Mouse (Mus musculus) embryonic stem cell, embryonic (primary cell): ENCODE results near the gene Ntmt1.

Source experiments
- CTCF ChIA-PET, 4 experiments: fragments of 300-600 bp in 2 of 4; fragments of 350-600 bp in 2 of 4; sonication (Branson Sonifier 250); formaldehyde crosslinking; loops; one replicate each; lab custom pipeline; 2022; ENCODE audit warnings: inconsistent platforms in 2 of 4; lab: Charles Lee
- POLR2A ChIA-PET, 4 experiments: fragments of 300-600 bp in 2 of 4; fragments of 350-600 bp in 2 of 4; sonication (Branson Sonifier 250); formaldehyde crosslinking; loops; one replicate each; lab custom pipeline; 2022; ENCODE audit warnings: antibody characterized with exemption in 4 of 4, inconsistent platforms in 1 of 4; lab: Charles Lee

The Ntmt1 gene

GRCm38 (mm10) chr2:30800671-30801066 is 7.0 kb upstream of the Ntmt1 start:
- CTCF ChIA-PET, result interaction anchor here in 3 of 4 experiments (0.6 to 1.8 kb wide), 7 partner anchors 9 to 360 kb away, joined by 3 to 7 read pairs (median 4); no protein-coding TSS in a partner anchor
- POLR2A ChIA-PET, result interaction anchor here in 2 of 4 experiments (0.6 to 15.1 kb wide), 22 partner anchors 8 to 436 kb away, joined by 3 to 251 read pairs (median 5); partner anchors contain the start of genes Asb6 (in 2 of the 2), Ier5l (in 2 of the 2), Miga2 (in 1 of the 2) and Tor1b (in 1 of the 2)

DNA sequence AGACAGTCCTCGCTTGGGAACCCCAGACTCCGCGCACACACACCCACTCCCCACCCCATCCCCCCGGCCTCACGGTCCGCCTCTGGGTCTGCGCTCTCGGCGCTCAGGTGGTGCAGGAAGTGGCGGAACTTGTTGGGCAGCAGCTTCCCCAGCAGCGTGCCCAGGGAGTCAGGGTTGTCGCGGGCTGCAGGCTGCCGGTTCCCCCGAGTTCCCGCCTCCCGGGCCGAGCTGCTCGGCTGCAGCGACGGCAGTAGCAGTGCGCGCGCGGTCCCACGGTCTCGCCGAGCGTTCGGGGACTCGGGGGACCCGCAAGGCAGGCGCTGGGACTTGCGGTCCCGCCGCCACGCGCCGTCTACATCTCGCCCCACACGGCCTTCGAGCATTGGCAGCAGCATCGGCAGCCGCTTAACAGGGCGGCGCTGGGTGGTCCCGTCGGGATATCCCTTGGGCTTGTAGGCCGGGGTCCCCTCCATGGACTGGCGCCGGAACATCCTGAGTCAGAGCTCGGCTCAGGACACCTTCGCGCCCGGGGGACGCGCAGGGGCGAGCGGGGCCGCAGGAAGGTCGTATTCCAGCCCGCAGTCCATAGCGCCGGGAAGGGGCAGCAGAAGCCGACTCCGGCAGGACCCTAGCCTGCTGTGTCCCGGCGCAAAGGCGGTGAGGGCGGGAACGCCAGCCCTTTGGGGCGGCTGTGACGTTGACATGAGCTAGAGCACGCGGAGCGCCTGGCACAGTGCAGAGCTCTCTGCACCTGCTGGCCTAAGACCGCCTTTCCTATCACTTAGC is 6.4 kb upstream of the Ntmt1 start:
- ChIA-PET POLR2A (interaction anchor here (0.6 to 15.1 kb wide), 30 partner anchors 8 to 630 kb away, joined by 3 to 251 read pairs (median 4); partner anchors contain the start of genes Asb6 (in 2 of the 4), Ier5l (in 2 of the 4), Endog (in 1 of the 4) and Gpr107 (in 1 of the 4)), CTCF (interaction anchor here (0.6 to 1.8 kb wide), 8 partner anchors 9 to 360 kb away, joined by 3 to 7 read pairs (median 4); no protein-coding TSS in a partner anchor)

DNA sequence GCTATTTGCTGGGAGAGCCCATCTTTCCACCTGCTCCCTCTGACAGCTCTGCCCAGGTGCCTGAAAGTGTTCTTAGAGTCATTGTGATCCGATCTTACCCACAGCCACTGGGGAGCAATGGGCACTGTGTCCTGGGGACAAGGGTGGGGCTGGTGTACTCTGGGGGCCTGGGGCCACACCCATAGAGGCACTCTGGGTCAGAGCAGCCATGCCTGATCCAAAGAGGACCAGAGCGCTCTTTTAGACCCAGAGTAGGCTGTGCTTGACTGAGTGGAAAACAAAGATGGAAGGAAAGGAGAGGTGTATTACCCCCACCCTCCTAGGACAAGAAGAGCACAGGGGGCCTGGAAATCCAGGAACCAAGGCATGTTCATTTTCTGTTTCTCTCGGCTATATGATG is 4.0 kb upstream of the Ntmt1 start, which contains the start of gene 1700001O22Rik:
Gene 1700001O22Rik (minus strand): TSS at position 58 of the 400 bp plus-strand sequence.
- CTCF ChIA-PET, result interaction anchor here in 2 of 4 experiments (0.6 to 1.0 kb wide), 2 partner anchors 9 to 26 kb away, joined by 3 to 4 read pairs; no protein-coding TSS in a partner anchor
- POLR2A ChIA-PET, result interaction anchor here in 2 of 4 experiments (0.7 to 15.1 kb wide), 5 partner anchors 10 to 330 kb away, joined by 3 to 251 read pairs (median 67); partner anchors contain the start of genes Asb6 (in 2 of the 2) and Ier5l (in 1 of the 2)

DNA sequence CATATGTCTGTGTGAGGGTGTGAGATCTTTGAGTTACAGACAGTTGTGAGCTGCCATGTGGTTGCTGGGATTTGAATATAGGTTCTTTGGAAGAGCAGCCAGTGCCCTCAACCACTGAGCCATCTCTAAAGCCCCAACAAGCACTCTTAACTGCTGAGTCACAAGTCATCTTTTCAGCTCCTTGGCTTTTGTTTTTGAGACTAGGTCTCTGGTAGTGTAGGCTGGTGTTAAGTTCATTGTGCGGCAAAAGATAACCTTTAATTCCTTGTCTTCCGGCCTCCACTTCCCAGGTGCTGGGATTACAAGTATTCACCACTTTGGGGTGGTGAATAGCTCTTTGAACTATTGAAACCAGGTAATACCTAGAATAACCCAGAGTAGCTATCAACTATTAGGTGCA is 1.6 kb upstream of the Ntmt1 start:
- POLR2A ChIA-PET, result interaction anchor here (0.6 to 15.1 kb wide), 35 partner anchors 11 to 1978 kb away, joined by 3 to 251 read pairs (median 5); partner anchors contain the start of genes Ier5l (in 3 of the 4), Asb6 (in 2 of the 4), Cfap157 (in 1 of the 4) and Ptges (in 1 of the 4)
- CTCF ChIA-PET, result interaction anchor here (0.5 to 4.0 kb wide), 14 partner anchors 11 to 836 kb away, joined by 3 to 28 read pairs (median 6); partner anchors contain the start of gene Asb6 (in 1 of the 4)

GRCm38 (mm10) chr2:30807147-30807647 is 429 bp upstream of the Ntmt1 start:
- ChIA-PET POLR2A (interaction anchor here (0.6 to 15.1 kb wide), 128 partner anchors 8 to 760 kb away, joined by 3 to 251 read pairs (median 4); partner anchors contain the start of genes Crat (in 3 of the 4), Ier5l (in 3 of the 4), Ptpa (in 3 of the 4) and Asb6 (in 2 of the 4)), CTCF (interaction anchor here in 3 of 4 experiments (0.5 to 4.0 kb wide), 33 partner anchors 9 to 859 kb away, joined by 3 to 28 read pairs (median 4); partner anchors contain the start of genes Ptges (in 2 of the 3), Asb6 (in 1 of the 3) and Ier5l (in 1 of the 3))

DNA sequence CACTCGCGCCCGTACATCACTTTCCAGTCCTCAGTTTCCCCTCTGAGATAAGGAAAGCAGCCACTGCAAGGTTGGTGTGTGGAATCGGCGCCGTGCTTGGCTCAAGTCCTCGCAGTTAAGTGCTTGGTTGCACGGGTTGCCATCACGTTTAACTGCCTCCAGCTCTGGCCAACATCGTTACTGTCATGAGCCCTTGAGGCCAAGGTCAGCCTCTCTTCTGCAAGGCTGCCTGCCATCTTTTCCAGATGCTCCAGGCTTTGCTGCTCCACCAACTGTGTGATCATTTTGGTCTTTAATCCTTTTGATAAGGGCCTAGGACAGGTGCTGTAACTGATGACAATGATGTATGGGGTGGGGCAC is 650 bp downstream of the Ntmt1 start:
- CTCF ChIA-PET, result interaction anchor here (0.5 to 4.0 kb wide), 22 partner anchors 8 to 372 kb away, joined by 3 to 28 read pairs (median 6); partner anchors contain the start of genes Ptges (in 2 of the 4), Asb6 (in 1 of the 4) and Ier5l (in 1 of the 4)
- POLR2A ChIA-PET, result interaction anchor here (0.6 to 15.1 kb wide), 77 partner anchors 8 to 761 kb away, joined by 3 to 251 read pairs (median 5); partner anchors contain the start of genes Ier5l (in 3 of the 4), Asb6 (in 2 of the 4), Crat (in 2 of the 4) and Cstad (in 2 of the 4)

GRCm38 (mm10) chr2:30809503-30809902 is 1.9 kb downstream of the Ntmt1 start:
- CTCF ChIA-PET, result interaction anchor here in 1 of 4 experiments (0.6 kb wide), 1 partner anchor 1828 kb away, joined by 5 read pairs; no protein-coding TSS in a partner anchor
- POLR2A ChIA-PET, result interaction anchor here (0.6 to 15.1 kb wide), 11 partner anchors 13 to 393 kb away, joined by 3 to 251 read pairs (median 4); partner anchors contain the start of genes Asb6 (in 2 of the 4), Crat (in 1 of the 4), Ptpa (in 1 of the 4) and Tor1b (in 1 of the 4)

- CTCF ChIA-PET, result interaction anchor here in 1 of 4 experiments (0.7 kb wide), 1 partner anchor 14 kb away, joined by 4 read pairs; no protein-coding TSS in a partner anchor
- POLR2A ChIA-PET, result interaction anchor here in 3 of 4 experiments (0.9 to 15.1 kb wide), 5 partner anchors 10 to 335 kb away, joined by 3 to 251 read pairs (median 4); partner anchors contain the start of gene Asb6 (in 2 of the 3)
Measured at GRCm38 (mm10) chr2:30810573-30810972, 2.9 kb downstream of the Ntmt1 start.

DNA sequence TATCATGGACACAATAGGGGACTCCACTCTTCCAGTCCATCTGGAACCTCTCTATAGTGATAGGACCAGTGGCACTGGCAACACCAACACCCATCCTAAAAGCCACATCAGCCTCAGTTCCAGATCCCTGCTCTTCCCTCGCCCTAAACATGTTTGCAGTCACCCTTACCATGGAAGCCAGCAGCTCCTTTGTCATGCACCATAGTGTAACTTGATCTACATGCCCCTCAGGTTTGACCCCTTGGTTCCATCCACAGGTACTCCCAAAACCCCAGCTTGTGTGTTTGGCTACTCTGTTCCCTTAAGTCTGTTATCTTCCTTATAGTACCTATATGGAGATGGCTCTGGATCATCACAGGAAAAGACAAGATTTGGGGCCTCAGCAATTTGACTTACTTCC is 8.8 kb downstream of the Ntmt1 start:
- ChIA-PET CTCF (interaction anchor here in 3 of 4 experiments (0.5 to 1.4 kb wide), 4 partner anchors 9 to 346 kb away, joined by 3 to 5 read pairs (median 4); partner anchors contain the start of gene Ntmt1 (in 1 of the 3)), POLR2A (interaction anchor here in 3 of 4 experiments (0.5 to 17.5 kb wide), 9 partner anchors 9 to 342 kb away, joined by 3 to 251 read pairs (median 4); partner anchors contain the start of genes Ntmt1 (in 3 of the 3), 1700001O22Rik (in 2 of the 3) and Ier5l (in 1 of the 3))

- POLR2A ChIA-PET, result interaction anchor here in 2 of 4 experiments (0.8 to 17.5 kb wide), 4 partner anchors 9 to 15 kb away, joined by 3 to 251 read pairs (median 114); partner anchors contain the start of genes 1700001O22Rik (in 2 of the 2) and Ntmt1 (in 2 of the 2)
Measured at GRCm38 (mm10) chr2:30819873-30820272, 12.2 kb downstream of the Ntmt1 start.

DNA sequence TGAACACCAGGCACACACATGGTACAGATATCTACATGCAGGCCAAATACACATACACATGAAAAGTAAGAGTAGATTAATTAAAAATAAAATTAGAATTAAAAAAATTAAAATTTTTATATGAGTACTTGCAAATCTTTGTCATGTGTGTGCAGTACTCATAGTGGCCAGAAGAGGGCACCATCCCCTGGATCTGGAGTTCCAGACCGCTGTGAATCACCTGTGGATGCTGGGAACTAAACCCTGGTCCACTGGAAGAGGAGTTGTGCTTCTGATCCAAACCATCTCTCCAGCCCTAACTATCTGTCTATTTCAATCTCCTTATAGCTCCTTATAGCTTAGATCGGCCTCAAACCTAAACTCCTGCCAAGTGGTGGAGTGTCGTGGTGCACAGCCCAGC is 13.4 kb downstream of the Ntmt1 start:
- ChIA-PET CTCF (interaction anchor here in 3 of 4 experiments (0.7 to 4.1 kb wide), 13 partner anchors 9 to 466 kb away, joined by 3 to 14 read pairs (median 4); partner anchors contain the start of genes Ntmt1 (in 1 of the 3) and Ptges (in 1 of the 3)), POLR2A (interaction anchor here in 3 of 4 experiments (0.6 to 17.5 kb wide), 12 partner anchors 14 to 400 kb away, joined by 3 to 251 read pairs (median 4); partner anchors contain the start of genes Ntmt1 (in 3 of the 3), 1700001O22Rik (in 2 of the 3) and Prrx2 (in 1 of the 3))

More at GRCm38 (mm10) chr2:30819873-30820272, 12.2 kb downstream of the Ntmt1 start:
- CTCF ChIA-PET, result interaction anchor here in 3 of 4 experiments (0.8 to 4.0 kb wide), 12 partner anchors 8 to 126 kb away, joined by 3 to 14 read pairs (median 4); partner anchors contain the start of genes Ntmt1 (in 1 of the 3) and Ptges (in 1 of the 3)

DNA sequence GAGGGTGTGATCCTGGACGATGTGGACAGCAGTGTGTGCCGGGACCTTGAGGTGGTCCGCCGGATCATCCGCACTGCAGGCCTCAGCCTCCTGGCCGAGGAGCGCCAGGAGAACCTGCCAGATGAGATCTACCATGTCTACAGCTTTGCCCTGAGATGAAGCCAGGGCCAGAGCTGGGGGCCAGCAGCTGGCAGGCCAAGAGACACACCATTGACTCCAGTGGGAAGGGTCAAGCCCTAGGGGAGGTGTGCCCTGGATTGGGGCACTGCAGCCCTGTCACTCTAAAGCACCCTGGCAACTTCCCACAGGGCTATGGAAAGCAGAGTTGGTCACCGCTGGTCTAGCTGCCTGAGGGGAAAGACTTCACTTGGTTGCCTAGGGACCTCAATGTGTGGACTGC is 14.8 kb downstream of the Ntmt1 start:
- ChIA-PET CTCF (interaction anchor here (0.6 to 4.1 kb wide), 10 partner anchors 16 to 387 kb away, joined by 3 to 14 read pairs (median 4); partner anchors contain the start of gene Ptges (in 1 of the 4)), POLR2A (interaction anchor here (0.5 to 17.5 kb wide), 16 partner anchors 8 to 349 kb away, joined by 3 to 251 read pairs (median 4); partner anchors contain the start of genes Ntmt1 (in 4 of the 4), 1700001O22Rik (in 2 of the 4) and Ier5l (in 1 of the 4))

- ChIA-PET POLR2A (interaction anchor here (0.6 to 17.5 kb wide), 24 partner anchors 8 to 350 kb away, joined by 3 to 251 read pairs (median 4); partner anchors contain the start of genes Ntmt1 (in 4 of the 4), 1700001O22Rik (in 2 of the 4), Ier5l (in 1 of the 4) and Tor1b (in 1 of the 4)), CTCF (interaction anchor here in 3 of 4 experiments (0.5 to 4.1 kb wide), 11 partner anchors 16 to 404 kb away, joined by 3 to 14 read pairs (median 3); partner anchors contain the start of genes Ntmt1 (in 1 of the 3) and Ptges (in 1 of the 3))
Measured at GRCm38 (mm10) chr2:30823385-30824153, 15.9 kb downstream of the Ntmt1 start.

DNA sequence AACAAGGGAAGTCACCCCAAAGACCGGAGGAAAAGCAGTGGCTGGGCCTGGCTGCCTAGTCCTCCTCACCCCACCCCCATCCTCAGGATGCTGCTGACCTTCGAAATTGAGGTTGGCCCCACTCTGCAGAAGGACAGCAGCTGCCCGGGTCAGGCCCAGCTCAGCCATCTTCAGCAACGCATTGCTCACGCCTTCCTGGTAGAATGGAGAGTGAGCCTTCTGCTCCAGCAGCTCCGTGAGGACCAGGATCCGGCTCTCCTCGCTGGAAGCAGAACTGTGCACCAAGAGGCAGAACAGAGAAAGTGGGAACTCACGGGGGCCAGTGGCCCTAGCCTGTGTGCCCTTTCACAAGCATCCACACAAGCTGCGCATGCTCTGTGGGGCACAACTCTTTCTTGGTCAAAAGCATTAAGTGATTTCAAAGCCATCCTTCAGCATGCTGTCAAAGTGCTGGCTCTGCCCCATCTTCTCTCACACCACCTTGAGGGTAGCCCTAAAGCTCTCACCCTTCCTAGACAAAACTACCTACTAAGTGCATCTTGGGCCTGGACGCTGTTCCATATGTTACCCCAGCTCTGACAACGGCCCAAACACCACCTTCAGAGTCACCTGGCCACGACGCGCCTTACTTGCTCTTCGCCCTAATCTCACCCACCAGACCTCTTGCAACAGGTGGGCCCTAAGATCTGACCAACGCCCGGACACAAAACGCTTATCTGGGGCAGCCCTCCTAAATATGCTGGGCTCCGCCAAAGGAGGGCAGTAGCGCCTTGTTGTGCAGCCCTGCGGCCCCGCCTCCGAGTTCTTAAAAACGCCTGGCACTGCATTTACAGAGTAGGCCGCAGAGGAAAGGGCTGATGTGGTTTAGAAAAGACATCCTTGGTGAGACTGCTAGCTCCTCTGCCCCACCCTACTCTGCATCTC is 19.5 kb downstream of the Ntmt1 start:
- CTCF ChIA-PET, result interaction anchor here (0.5 to 3.7 kb wide), 21 partner anchors 12 to 391 kb away, joined by 3 to 27 read pairs (median 6); partner anchors contain the start of genes Ntmt1 (in 1 of the 4) and Ptges (in 1 of the 4)
- POLR2A ChIA-PET, result interaction anchor here (0.6 to 17.5 kb wide), 12 partner anchors 9 to 382 kb away, joined by 3 to 251 read pairs (median 4); partner anchors contain the start of genes 1700001O22Rik (in 2 of the 4), Ntmt1 (in 2 of the 4) and Ptges (in 1 of the 4)
